ENCODE assay signal across 9 mouse cellular contexts in the genomic region with DNA sequence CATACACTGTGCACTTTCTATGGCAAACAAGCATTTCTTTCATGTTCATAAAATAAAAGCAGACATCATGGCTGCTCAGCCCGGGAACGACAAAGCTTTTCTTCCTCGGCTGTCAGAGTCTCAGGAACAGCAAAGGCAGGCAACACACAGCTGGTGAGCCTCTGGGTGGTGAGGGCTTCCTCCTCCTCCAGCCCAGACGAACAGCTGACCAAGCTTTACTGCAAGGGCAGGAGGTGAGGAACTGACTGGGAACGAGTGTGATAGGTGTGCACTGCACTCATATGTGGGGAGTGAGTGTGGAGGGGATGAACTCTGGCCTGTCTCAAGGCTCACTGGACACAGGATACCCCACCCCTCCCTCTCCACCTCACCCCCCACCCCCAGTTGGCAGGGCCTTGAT. TPM values are rescaled to one million over a fixed set of nuclear protein-coding genes. Genes with fewer than 3 reads are reported as not detected.
DNase-seq lines count a peak whose midpoint lies in the region; ATAC-seq lines count a peak whose summit lies in the region.
"Had no signal": no experiment of that assay in that cellular context is flagged by ENCODE, and none has a peak within 500 bp of the region (broad histone marks: within the 10 kb centered on the region; RNA-seq: fewer than 3 reads in every experiment).

No protein-coding gene starts in this region.

- peak overlapping the region; percentile 100 for H3K27ac ChIP-seq in heart, embryonic 13.5 days (replicated peaks)
- peak overlapping the region; percentile 70 for H3K27ac ChIP-seq in kidney, embryonic 16.5 days (ENCODE audit: low read length)

- H3K9me3 ChIP-seq in heart, embryonic 13.5 days: no peaks in the 10 kb centered on the region
- no peaks in the 10 kb centered on the region for H3K9me3 ChIP-seq in kidney, embryonic 16.5 days (ENCODE audit: low read length)

- H3K4me1 ChIP-seq in heart, embryonic 13.5 days: peaks cover 72% of the 10 kb centered on the region
- H3K4me1 ChIP-seq in kidney, embryonic 16.5 days (ENCODE audit: insufficient read depth, low read length): peaks cover 34% of the 10 kb centered on the region

- peak; percentile 7 to 36 for DNase-seq in adrenal gland, adult (ENCODE audit: inconsistent age in 2 of 2, low spot score in 1 of 2)
- no peak for DNase-seq in adrenal gland, postnatal 4 days (ENCODE audit: low spot score in 2 of 2)
- DNase-seq in heart, postnatal 10 days: no peak
- peak; percentile 11 to 18 for DNase-seq in cerebellum, postnatal 25 days
- no peak for DNase-seq in liver
- DNase-seq in thymus, postnatal 14 days: no peak

- H3K4me2 ChIP-seq in heart, embryonic 13.5 days: no peak overlapping the region
- H3K4me2 ChIP-seq in kidney, embryonic 16.5 days (replicated peaks; ENCODE audit: low read depth, low read length): no peak overlapping the region
- H3K4me2 ChIP-seq: liver, embryonic 11.5 days had no signal

- WGBS in heart, embryonic 13.5 days: 36% methylated on average over 5 of the region's 5 CpGs
- WGBS in kidney, embryonic 16.5 days: 26% methylated on average over 5 of the region's 5 CpGs

- H3K9ac ChIP-seq in heart, embryonic 13.5 days: peak overlapping the region; percentile 41; the same call in 1 of the 2 replicates
- H3K9ac ChIP-seq in kidney, embryonic 16.5 days (replicated peaks; ENCODE audit: low read length): no peak overlapping the region

- peaks cover 54% of the 10 kb centered on the region for H3K36me3 ChIP-seq in heart, embryonic 13.5 days
- H3K36me3 ChIP-seq in kidney, embryonic 16.5 days (ENCODE audit: insufficient read depth, low read length): peaks cover 40% of the 10 kb centered on the region

- no peak for ATAC-seq in heart, embryonic 13.5 days (ENCODE audit: extremely low read depth, insufficient number of reproducible peaks, low FRiP score, low TSS enrichment)
- peak; percentile 32; the same call in 1 of the 2 replicates for ATAC-seq in kidney, embryonic 16.5 days (ENCODE audit: low FRiP score, low TSS enrichment)

- intact Hi-C loops in heart, postnatal 10 days (cut with DNase I): no loop called here

- no peak overlapping the region for H3K4me3 ChIP-seq in heart, embryonic 13.5 days
- no peak overlapping the region for H3K4me3 ChIP-seq in kidney, embryonic 16.5 days (ENCODE audit: low read length)

- H3K27me3 ChIP-seq in heart, embryonic 13.5 days (replicated peaks): no peaks in the 10 kb centered on the region
- no peaks in the 10 kb centered on the region for H3K27me3 ChIP-seq in kidney, embryonic 16.5 days (ENCODE audit: insufficient read depth, low read length)

RNA-seq across cellular contexts. Expression of a gene that starts 24.7 kb away (rescaled TPM):
- 10 to 100 TPM; 94.4 to 94.5 TPM for total RNA-seq in adrenal gland, postnatal 4 days (2021)
- 40.2 and 43.4 TPM in 2 replicates for polyA plus RNA-seq in heart, embryonic 13.5 days (2015; fragmentation: Nextera tagmentation; extraction: Ambion mirVana)
- total RNA-seq in heart, postnatal 10 days (2021): 10 to 100 TPM; 48.0 to 54.2 TPM
- polyA plus RNA-seq in kidney, embryonic 16.5 days (2015; fragmentation: Nextera tagmentation; extraction: Ambion mirVana): 49.6 and 60.1 TPM in 2 replicates

RNA-seq across cellular contexts. Expression of a gene that starts 28.1 kb away (rescaled TPM):
- 1,000 to 10,000 TPM in 1 of 2 experiments, 1 to 10 TPM in 1; 1.1 to 5,957 TPM for total RNA-seq in adrenal gland, postnatal 4 days (2021)
- polyA plus RNA-seq in heart, embryonic 13.5 days (2015; fragmentation: Nextera tagmentation; extraction: Ambion mirVana): 1.9 TPM in 1 of 2 replicates, not detected in the other
- under 1 TPM in 1 of 2 experiments, not detected in 1; 0.40 TPM for total RNA-seq in heart, postnatal 10 days (2021)
- polyA plus RNA-seq in kidney, embryonic 16.5 days (2015; fragmentation: Nextera tagmentation; extraction: Ambion mirVana): 0.35 TPM in 1 of 2 replicates, not detected in the other
- polyA plus RNA-seq: liver, embryonic 11.5 days had no signal

Comparison
In these comparisons a context has a peak if more than half of its experiments do, and no peak if none do; other contexts are left out.
1. DNase-seq: peak in adrenal gland, adult (2 of 2) and cerebellum, postnatal 25 days (2 of 2); none in adrenal gland, postnatal 4 days (0 of 2), heart, postnatal 10 days (0 of 2), liver (single experiment) and thymus, postnatal 14 days (single experiment).